14 mouse cellular contexts compared by ENCODE assay signal in the genomic region with DNA sequence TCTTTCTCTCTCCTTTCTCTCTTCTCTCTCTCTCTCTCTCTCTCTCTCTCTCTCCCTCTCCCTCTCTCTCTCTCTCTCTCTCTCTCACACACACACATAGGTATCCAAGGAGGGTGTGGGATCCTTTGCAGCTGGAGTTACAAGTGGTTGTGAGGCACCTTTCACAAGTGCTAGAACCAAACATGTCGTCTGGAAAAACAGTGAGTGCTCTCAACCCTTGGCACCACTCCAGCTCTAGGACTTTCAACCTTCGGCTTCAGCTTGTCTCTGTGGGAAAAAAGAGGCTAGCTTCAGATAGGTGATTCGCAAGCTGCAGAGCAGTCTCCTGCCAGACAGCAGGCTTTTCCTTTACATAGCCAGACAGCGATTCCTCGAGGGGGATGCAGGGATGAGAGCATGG. TPM values are rescaled to one million over a fixed set of nuclear protein-coding genes. Genes with fewer than 3 reads are reported as not detected.
DNase-seq lines count a peak whose midpoint lies in the region; ATAC-seq and TF ChIP-seq lines count a peak whose summit lies in the region.
"Had no signal": no experiment of that assay in that cellular context is flagged by ENCODE, and none has a peak within 500 bp of the region (broad histone marks: within the 10 kb centered on the region; RNA-seq: fewer than 3 reads in every experiment).

No protein-coding gene starts in this region.

- H3K9me3 ChIP-seq in kidney, embryonic 15.5 days (replicated peaks) = no peaks in the 10 kb centered on the region
- H3K9me3 ChIP-seq in hindbrain, embryonic 16.5 days (ENCODE audit: control insufficient read depth, low read length) = no peaks in the 10 kb centered on the region
- H3K9me3 ChIP-seq: embryonic facial prominence, embryonic 12.5 days; forebrain, embryonic 12.5 days; heart, embryonic 13.5 days; hindbrain, embryonic 15.5 days had no signal

- no peak overlapping the region for H3K4me3 ChIP-seq in kidney, adult 2 months (ENCODE audit: insufficient read depth, low read depth, low read length)
- H3K4me3 ChIP-seq in kidney, embryonic 15.5 days (replicated peaks) = no peak overlapping the region
- H3K4me3 ChIP-seq in hindbrain, embryonic 16.5 days (ENCODE audit: low read length) = no peak overlapping the region
- H3K4me3 ChIP-seq: embryonic facial prominence, embryonic 12.5 days; forebrain, embryonic 12.5 days; heart, embryonic 13.5 days; hindbrain, embryonic 15.5 days; megakaryocyte, embryonic 14.5 days had no signal

- TF ChIP-seq POLR2A in kidney, adult 2 months (IDR thresholded peaks at IDR 0.05; ENCODE audit: low read depth, low read length) = no peak

- H3K4me1 ChIP-seq in kidney, adult 2 months (ENCODE audit: control insufficient read depth, insufficient read depth, low read length) = no peaks in the 10 kb centered on the region
- peaks cover 14% of the 10 kb centered on the region for H3K4me1 ChIP-seq in kidney, embryonic 15.5 days
- H3K4me1 ChIP-seq in hindbrain, embryonic 16.5 days (ENCODE audit: control insufficient read depth, insufficient read depth, low read depth, low read length) = peaks cover 12% of the 10 kb centered on the region

- no peak overlapping the region for H3K4me2 ChIP-seq in kidney, embryonic 15.5 days
- no peak overlapping the region for H3K4me2 ChIP-seq in hindbrain, embryonic 16.5 days (ENCODE audit: low read length)
- H3K4me2 ChIP-seq: embryonic facial prominence, embryonic 12.5 days; forebrain, embryonic 12.5 days; heart, embryonic 13.5 days; hindbrain, embryonic 15.5 days; liver, embryonic 11.5 days had no signal

- no peak overlapping the region for H3K27ac ChIP-seq in kidney, adult 2 months (ENCODE audit: insufficient read depth, low read depth, low read length)
- no peak overlapping the region for H3K27ac ChIP-seq in kidney, embryonic 15.5 days
- no peak overlapping the region for H3K27ac ChIP-seq in hindbrain, embryonic 16.5 days (ENCODE audit: low read depth, low read length)
- H3K27ac ChIP-seq: embryonic facial prominence, embryonic 12.5 days; forebrain, embryonic 12.5 days; heart, embryonic 13.5 days; hindbrain, embryonic 15.5 days had no signal

- ATAC-seq in kidney, embryonic 15.5 days (replicated peaks; ENCODE audit: low FRiP score) = no peak
- no peak for ATAC-seq in hindbrain, embryonic 16.5 days

- TF ChIP-seq CTCF in kidney, adult 2 months (conservative IDR thresholded peaks at IDR 0.05; ENCODE audit: insufficient read depth, insufficient read length, low read depth, low read length) = no peak

- peak; percentile 61 for DNase-seq in kidney, adult 2 months
- DNase-seq in adrenal gland, postnatal 10 days = peak; percentile 71
- DNase-seq in kidney, postnatal 36 days = peak; percentile 56 to 72
- DNase-seq in lung, postnatal 4 days = peak; percentile 61 to 65
- no peak for DNase-seq in spleen, adult 18-20 months
- DNase-seq in right cerebral cortex, postnatal 4 days = no peak

- H3K36me3 ChIP-seq in kidney, adult 2 months (ENCODE audit: control insufficient read depth, insufficient read depth, low read length) = no peaks in the 10 kb centered on the region
- H3K36me3 ChIP-seq in kidney, embryonic 15.5 days = 0 out of 2 replicates have a peak, but pooled peaks cover under 1% of the 10 kb centered on the region
- no peaks in the 10 kb centered on the region for H3K36me3 ChIP-seq in hindbrain, embryonic 16.5 days (ENCODE audit: control insufficient read depth, insufficient read depth, low read length)
- H3K36me3 ChIP-seq: embryonic facial prominence, embryonic 12.5 days; forebrain, embryonic 12.5 days; heart, embryonic 13.5 days; hindbrain, embryonic 15.5 days had no signal

- WGBS in kidney, adult 2 months = 37% methylated on average over 5 of the region's 5 CpGs
- WGBS in kidney, embryonic 15.5 days = 54% methylated on average over 5 of the region's 5 CpGs
- 66% methylated on average over 5 of the region's 5 CpGs for WGBS in hindbrain, embryonic 16.5 days

- no peaks in the 10 kb centered on the region for H3K27me3 ChIP-seq in kidney, adult 2 months (replicated peaks; ENCODE audit: control insufficient read depth, insufficient read depth, low read length)
- peaks cover 9% of the 10 kb centered on the region; the same call in 1 of the 2 replicates for H3K27me3 ChIP-seq in kidney, embryonic 15.5 days
- no peaks in the 10 kb centered on the region; the same call in 1 of the 2 replicates for H3K27me3 ChIP-seq in hindbrain, embryonic 16.5 days (replicated peaks; ENCODE audit: control insufficient read depth, insufficient read depth, low read length)

- H3K9ac ChIP-seq in kidney, embryonic 15.5 days = no peak overlapping the region
- H3K9ac ChIP-seq in hindbrain, embryonic 16.5 days (ENCODE audit: low read depth, low read length) = no peak overlapping the region
- H3K9ac ChIP-seq: embryonic facial prominence, embryonic 12.5 days; forebrain, embryonic 12.5 days; heart, embryonic 13.5 days; hindbrain, embryonic 15.5 days had no signal

RNA-seq across cellular contexts. Expression of gene Tmem242, which starts 3.7 kb away (rescaled TPM):
- polyA plus RNA-seq in kidney, adult 2 months (2012; rRNA removed) = 17.3 and 28.2 TPM in 2 replicates
- polyA plus RNA-seq in kidney, embryonic 15.5 days (2015; fragmentation: Nextera tagmentation; extraction: Ambion mirVana) = 139 and 140 TPM in 2 replicates
- 100 to 1,000 TPM; 145 to 151 TPM for total RNA-seq in adrenal gland, postnatal 10 days (2021)
- polyA plus RNA-seq in hindbrain, embryonic 16.5 days (2015; fragmentation: Nextera tagmentation; extraction: Ambion mirVana) = 112 and 118 TPM in 2 replicates

RNA-seq across cellular contexts. Expression of gene Ldhal6b, which starts 25.2 kb away (rescaled TPM):
- polyA plus RNA-seq in kidney, adult 2 months (2012; rRNA removed) = 0.27 and 0.62 TPM in 2 replicates
- not detected in 2 replicates for polyA plus RNA-seq in kidney, embryonic 15.5 days (2015; fragmentation: Nextera tagmentation; extraction: Ambion mirVana)
- 1 to 10 TPM in 1 of 2 experiments, under 1 TPM in 1; 0.90 to 1.9 TPM for total RNA-seq in adrenal gland, postnatal 10 days (2021)
- polyA plus RNA-seq in hindbrain, embryonic 16.5 days (2015; fragmentation: Nextera tagmentation; extraction: Ambion mirVana) = not detected in 2 replicates
- polyA plus RNA-seq: heart, embryonic 13.5 days; hindbrain, embryonic 15.5 days; liver, embryonic 11.5 days had no signal

RNA-seq across cellular contexts. Expression of gene Zdhhc14, which starts 48.6 kb away (rescaled TPM):
- 2.1 and 2.4 TPM in 2 replicates for polyA plus RNA-seq in kidney, adult 2 months (2012; rRNA removed)
- polyA plus RNA-seq in kidney, embryonic 15.5 days (2015; fragmentation: Nextera tagmentation; extraction: Ambion mirVana) = 2.5 and 3.3 TPM in 2 replicates
- total RNA-seq in adrenal gland, postnatal 10 days (2021) = 1 to 10 TPM; 6.4 to 8.3 TPM
- polyA plus RNA-seq in hindbrain, embryonic 16.5 days (2015; fragmentation: Nextera tagmentation; extraction: Ambion mirVana) = 5.0 and 9.0 TPM in 2 replicates

Comparison
In these comparisons a context has a peak if more than half of its experiments do, and no peak if none do; other contexts are left out.
1. DNase-seq: peak in kidney, adult 2 months (single experiment), adrenal gland, postnatal 10 days (single experiment), kidney, postnatal 36 days (2 of 2) and lung, postnatal 4 days (2 of 2); none in spleen, adult 18-20 months (0 of 2) and right cerebral cortex, postnatal 4 days (single experiment).